Mouse (Mus musculus) right cerebral cortex, adult 18-20 months (tissue): ENCODE data around the gene Kcnma1.

ENCODE experiments used
- DNase-seq: peaks from one replicate; pipeline ENCODE4 v3.0.0; 2022; ENCODE audit warnings: mixed read lengths

Gene Kcnma1

GRCm38 (mm10) chr14:23848529-23849141, 165.7 kb downstream of the Kcnma1 start:
- peak; percentile 52 for DNase-seq

GRCm38 (mm10) chr14:23846706-23847105, 167.6 kb downstream of the Kcnma1 start:
- no peak for DNase-seq

GRCm38 (mm10) chr14:23842025-23842424, 172.3 kb downstream of the Kcnma1 start:
- peak; percentile 55 for DNase-seq

GRCm38 (mm10) chr14:23839613-23840012, 174.7 kb downstream of the Kcnma1 start:
- no peak for DNase-seq

- DNase-seq = no peak
Observed at GRCm38 (mm10) chr14:23835387-23836111, 178.7 kb downstream of the Kcnma1 start.

GRCm38 (mm10) chr14:23831284-23831683, 183.0 kb downstream of the Kcnma1 start:
- no peak for DNase-seq

GRCm38 (mm10) chr14:23830316-23830715, 184.0 kb downstream of the Kcnma1 start:
- no peak for DNase-seq

GRCm38 (mm10) chr14:23828711-23829320, 185.5 kb downstream of the Kcnma1 start:
- peak; percentile 33 for DNase-seq

- DNase-seq = no peak
Observed at GRCm38 (mm10) chr14:23824937-23825336, 189.4 kb downstream of the Kcnma1 start.

GRCm38 (mm10) chr14:23824267-23824666, 190.0 kb downstream of the Kcnma1 start:
- DNase-seq = no peak

- no peak for DNase-seq
Observed at GRCm38 (mm10) chr14:23817585-23817984, 196.7 kb downstream of the Kcnma1 start.

- DNase-seq = no peak
Observed at GRCm38 (mm10) chr14:23810081-23810480, 204.2 kb downstream of the Kcnma1 start.

- DNase-seq = no peak
Observed at GRCm38 (mm10) chr14:23809124-23809523, 205.2 kb downstream of the Kcnma1 start.

- no peak for DNase-seq
Observed at GRCm38 (mm10) chr14:23806378-23806777, 207.9 kb downstream of the Kcnma1 start.

- peak; percentile 73 for DNase-seq
Observed at GRCm38 (mm10) chr14:23796878-23797277, 217.4 kb downstream of the Kcnma1 start.

- no peak for DNase-seq
Observed at GRCm38 (mm10) chr14:23792674-23793073, 221.6 kb downstream of the Kcnma1 start.

- DNase-seq = no peak
Observed at GRCm38 (mm10) chr14:23792076-23792475, 222.2 kb downstream of the Kcnma1 start.

GRCm38 (mm10) chr14:23791261-23791691, 223.0 kb downstream of the Kcnma1 start:
- peak; percentile 75 for DNase-seq

- DNase-seq = no peak
Observed at GRCm38 (mm10) chr14:23786687-23787073, 227.6 kb downstream of the Kcnma1 start.

GRCm38 (mm10) chr14:23785921-23786686, 228.2 kb downstream of the Kcnma1 start:
- peak; percentile 75 for DNase-seq

- peak; percentile 74 for DNase-seq
Observed at GRCm38 (mm10) chr14:23782845-23783609, 231.3 kb downstream of the Kcnma1 start.

GRCm38 (mm10) chr14:23774542-23774941, 239.7 kb downstream of the Kcnma1 start:
- no peak for DNase-seq
